Mouse (Mus musculus): ENCODE measurements around the gene Hhat. TPM values are rescaled to one million over a fixed set of nuclear protein-coding genes. Genes with fewer than 3 reads are reported as not detected.

Hhat gene
- polyA plus RNA-seq, 1 experiment: not detected

GRCm38 (mm10) chr1:192520836-192521435 lies 250.1 kb downstream of the Hhat start:
- H3K4me3 ChIP-seq (ENCODE audit: insufficient read depth, low read depth, low read length): no peak overlapping the region
- TF ChIP-seq POLR2A (IDR thresholded peaks at IDR 0.05; ENCODE audit: insufficient read depth, low read depth, low read length): no peak
- no peak for TF ChIP-seq CTCF (IDR thresholded peaks at IDR 0.05; ENCODE audit: insufficient read depth, low read depth, low read length)
- peaks cover 10% of the 10 kb centered on the region for H3K4me1 ChIP-seq (ENCODE audit: control insufficient read depth, insufficient read depth, low read length)
- no peak overlapping the region for H3K27ac ChIP-seq (ENCODE audit: insufficient read depth, low read depth, low read length)
- 29% methylated on average over 13 of the region's 13 CpGs for WGBS

DNA sequence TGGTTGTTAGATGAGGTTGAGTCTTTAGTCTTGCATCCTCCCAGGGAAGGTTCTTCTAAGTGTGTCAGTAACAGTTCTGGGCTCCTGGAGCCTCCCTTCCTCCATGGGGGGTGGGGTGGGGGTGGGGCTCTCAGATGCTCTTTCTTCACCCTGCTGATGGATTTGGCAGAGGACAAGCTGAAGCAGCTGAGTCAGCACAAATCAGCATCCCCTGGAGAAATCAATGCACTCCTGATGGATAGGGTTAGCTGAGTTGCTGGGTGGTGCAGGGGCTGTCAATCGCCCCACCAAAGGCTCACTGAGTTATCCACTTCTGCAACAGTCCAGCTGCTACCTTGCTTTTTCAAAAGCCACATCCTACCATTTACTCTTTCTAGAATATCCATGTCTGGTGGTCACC lies 251.3 kb downstream of the Hhat start:
- no peak for TF ChIP-seq POLR2A (IDR thresholded peaks at IDR 0.05; ENCODE audit: insufficient read depth, low read depth, low read length)
- TF ChIP-seq CTCF (IDR thresholded peaks at IDR 0.05; ENCODE audit: insufficient read depth, low read depth, low read length): no peak
- WGBS: 100% methylated on average over 1 of the region's 1 CpGs
- Histone ChIP-seq H3K4me3 (ENCODE audit: insufficient read depth, low read depth, low read length) (no peak overlapping the region), H3K27ac (ENCODE audit: insufficient read depth, low read depth, low read length) (no peak overlapping the region), H3K4me1 (ENCODE audit: control insufficient read depth, insufficient read depth, low read length) (peaks cover 10% of the 10 kb centered on the region)

DNA sequence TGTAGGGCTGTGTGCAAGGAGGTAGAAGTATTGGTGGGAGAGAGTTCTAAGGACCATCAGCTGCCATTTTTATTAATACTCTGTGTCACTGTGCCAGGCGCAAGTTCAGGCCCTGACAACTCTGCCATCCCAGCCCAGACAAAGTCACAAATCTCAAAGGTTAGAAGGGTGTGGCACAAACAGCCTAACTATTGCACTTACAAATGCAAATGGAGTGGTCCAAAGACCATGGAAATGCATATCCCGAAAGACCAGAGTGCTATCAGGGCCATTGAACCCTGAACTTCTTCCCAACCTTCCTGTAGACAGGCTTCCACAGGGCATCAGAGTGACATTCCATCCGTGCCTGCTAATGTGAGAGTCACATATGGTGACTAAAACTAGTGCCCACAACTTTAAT lies 255.7 kb downstream of the Hhat start:
- no peaks in the 10 kb centered on the region for H3K4me1 ChIP-seq (ENCODE audit: control insufficient read depth, insufficient read depth, low read length)
- H3K27ac ChIP-seq (ENCODE audit: insufficient read depth, low read depth, low read length): no peak overlapping the region
- H3K4me3 ChIP-seq (ENCODE audit: insufficient read depth, low read depth, low read length): no peak overlapping the region
- TF ChIP-seq CTCF (IDR thresholded peaks at IDR 0.05; ENCODE audit: insufficient read depth, low read depth, low read length) (no peak), POLR2A (IDR thresholded peaks at IDR 0.05; ENCODE audit: insufficient read depth, low read depth, low read length) (no peak)
- 92% methylated on average over 3 of the region's 3 CpGs for WGBS

DNA sequence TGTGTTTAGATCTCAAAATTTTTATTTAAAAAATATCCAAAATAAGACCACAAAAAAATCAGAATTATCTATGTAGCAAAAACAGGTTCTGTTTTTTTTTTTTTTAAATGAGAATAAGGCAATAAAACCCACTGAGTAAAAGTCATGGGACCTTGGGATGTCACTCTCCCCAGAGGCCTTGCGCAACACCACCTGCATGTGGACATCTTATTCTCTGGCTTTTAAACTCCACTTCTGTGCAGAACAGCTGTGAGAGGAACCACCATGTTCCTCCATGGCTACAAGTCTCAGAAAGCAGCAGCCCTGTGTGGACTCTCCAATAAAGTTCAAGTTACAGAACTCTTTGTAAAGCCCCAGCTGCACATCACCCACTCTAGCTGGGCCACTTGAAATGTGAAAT lies 258.2 kb downstream of the Hhat start:
- WGBS: 98% methylated on average over 1 of the region's 1 CpGs
- H3K4me1 ChIP-seq (ENCODE audit: control insufficient read depth, insufficient read depth, low read length): no peaks in the 10 kb centered on the region
- no peak overlapping the region for H3K4me3 ChIP-seq (ENCODE audit: insufficient read depth, low read depth, low read length)
- TF ChIP-seq CTCF (IDR thresholded peaks at IDR 0.05; ENCODE audit: insufficient read depth, low read depth, low read length) (no peak), POLR2A (IDR thresholded peaks at IDR 0.05; ENCODE audit: insufficient read depth, low read depth, low read length) (no peak)
- no peak overlapping the region for H3K27ac ChIP-seq (ENCODE audit: insufficient read depth, low read depth, low read length)

GRCm38 (mm10) chr1:192503651-192504050 lies 267.4 kb downstream of the Hhat start:
- WGBS: 91% methylated on average over 4 of the region's 4 CpGs
- Histone ChIP-seq H3K4me1 (ENCODE audit: control insufficient read depth, insufficient read depth, low read length) (no peaks in the 10 kb centered on the region), H3K4me3 (ENCODE audit: insufficient read depth, low read depth, low read length) (no peak overlapping the region), H3K27ac (ENCODE audit: insufficient read depth, low read depth, low read length) (no peak overlapping the region)
- TF ChIP-seq POLR2A (IDR thresholded peaks at IDR 0.05; ENCODE audit: insufficient read depth, low read depth, low read length): no peak
- TF ChIP-seq CTCF (IDR thresholded peaks at IDR 0.05; ENCODE audit: insufficient read depth, low read depth, low read length): no peak

- TF ChIP-seq CTCF (IDR thresholded peaks at IDR 0.05; ENCODE audit: insufficient read depth, low read depth, low read length): no peak
- TF ChIP-seq POLR2A (IDR thresholded peaks at IDR 0.05; ENCODE audit: insufficient read depth, low read depth, low read length): no peak
- H3K4me3 ChIP-seq (ENCODE audit: insufficient read depth, low read depth, low read length): no peak overlapping the region
- no peaks in the 10 kb centered on the region for H3K4me1 ChIP-seq (ENCODE audit: control insufficient read depth, insufficient read depth, low read length)
- H3K27ac ChIP-seq (ENCODE audit: insufficient read depth, low read depth, low read length): no peak overlapping the region
These were observed 268.2 kb downstream of the Hhat start for GRCm38 (mm10) chr1:192502835-192503234.

DNA sequence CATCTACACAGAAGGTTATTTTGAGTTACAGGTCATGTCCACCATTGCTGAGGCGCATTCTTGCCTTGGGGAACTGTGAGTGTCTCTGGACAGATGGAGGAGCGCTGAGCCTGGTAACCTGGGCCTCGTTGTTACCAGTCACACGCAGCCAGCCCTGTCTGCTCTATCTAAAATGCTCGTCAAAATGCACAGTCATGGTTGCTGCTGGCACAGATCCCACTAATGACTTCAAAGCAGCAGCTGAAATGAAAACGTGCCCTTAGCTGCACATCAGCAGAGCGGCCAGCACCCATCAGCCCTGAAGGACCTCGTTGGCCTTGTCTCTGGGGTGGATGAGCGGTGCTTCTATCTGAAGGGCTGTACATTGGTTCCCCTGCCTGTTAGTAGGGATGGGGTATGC lies 269.0 kb downstream of the Hhat start:
- Histone ChIP-seq H3K4me3 (ENCODE audit: insufficient read depth, low read depth, low read length) (no peak overlapping the region), H3K27ac (ENCODE audit: insufficient read depth, low read depth, low read length) (no peak overlapping the region), H3K4me1 (ENCODE audit: control insufficient read depth, insufficient read depth, low read length) (no peaks in the 10 kb centered on the region)
- WGBS: 73% methylated on average over 9 of the region's 9 CpGs
- TF ChIP-seq CTCF (IDR thresholded peaks at IDR 0.05; ENCODE audit: insufficient read depth, low read depth, low read length) (no peak), POLR2A (IDR thresholded peaks at IDR 0.05; ENCODE audit: insufficient read depth, low read depth, low read length) (no peak)

- TF ChIP-seq POLR2A (IDR thresholded peaks at IDR 0.05; ENCODE audit: insufficient read depth, low read depth, low read length) (no peak), CTCF (IDR thresholded peaks at IDR 0.05; ENCODE audit: insufficient read depth, low read depth, low read length) (no peak)
- H3K27ac ChIP-seq (ENCODE audit: insufficient read depth, low read depth, low read length): no peak overlapping the region
- WGBS: 78% methylated on average over 2 of the region's 2 CpGs
- H3K4me1 ChIP-seq (ENCODE audit: control insufficient read depth, insufficient read depth, low read length): no peaks in the 10 kb centered on the region
- H3K4me3 ChIP-seq (ENCODE audit: insufficient read depth, low read depth, low read length): no peak overlapping the region
These were observed 273.5 kb downstream of the Hhat start for GRCm38 (mm10) chr1:192497505-192497904.

DNA sequence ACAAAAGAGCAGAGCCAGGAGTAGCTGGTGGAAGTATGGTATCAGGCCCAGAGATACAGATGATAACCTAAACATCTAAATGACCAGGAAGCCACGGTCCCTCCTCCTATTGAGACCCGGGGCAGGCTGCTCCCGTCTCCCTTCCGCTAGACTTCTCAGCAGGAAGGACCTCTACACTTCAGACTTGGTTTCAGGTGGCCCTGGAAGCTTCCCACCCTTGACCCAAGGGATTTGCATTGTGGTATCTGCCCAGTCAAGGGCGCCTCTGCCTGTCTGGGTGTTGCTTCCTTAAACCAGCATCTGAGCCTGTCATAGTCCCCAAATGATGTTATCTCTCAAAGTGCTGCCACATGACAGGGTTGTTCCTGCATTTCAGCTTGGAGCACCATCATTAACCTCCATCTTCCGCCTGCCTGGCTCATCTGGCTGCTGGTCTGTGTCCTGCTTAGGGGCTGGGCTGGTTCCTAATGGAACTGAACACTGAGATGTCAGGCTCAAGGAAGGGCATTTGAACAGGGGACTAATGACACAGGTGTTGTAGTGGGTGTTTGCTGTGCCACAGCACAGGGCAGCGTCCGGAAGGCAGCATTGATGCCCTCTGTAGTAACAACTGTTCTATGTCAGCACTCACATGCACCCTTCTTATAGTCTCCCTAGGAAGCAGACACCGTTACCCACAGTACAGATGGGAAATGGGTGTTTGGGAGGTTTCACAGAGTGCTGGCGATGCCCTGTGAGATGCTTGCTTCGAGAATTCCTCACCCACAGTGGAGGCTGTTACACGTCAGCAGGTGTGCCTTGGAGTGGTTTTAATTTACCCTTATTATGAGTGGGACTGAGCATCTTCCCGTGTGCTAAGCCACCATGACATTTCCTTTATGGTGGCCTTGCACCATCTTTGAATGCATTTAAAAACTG lies 280.9 kb downstream of the Hhat start:
- 80% methylated on average over 13 of the region's 13 CpGs for WGBS
- TF ChIP-seq POLR2A (IDR thresholded peaks at IDR 0.05; ENCODE audit: insufficient read depth, low read depth, low read length) (no peak), CTCF (IDR thresholded peaks at IDR 0.05; ENCODE audit: insufficient read depth, low read depth, low read length) (no peak)
- Histone ChIP-seq H3K4me1 (ENCODE audit: control insufficient read depth, insufficient read depth, low read length) (peaks cover 11% of the 10 kb centered on the region), H3K4me3 (ENCODE audit: insufficient read depth, low read depth, low read length) (no peak overlapping the region), H3K27ac (ENCODE audit: insufficient read depth, low read depth, low read length) (no peak overlapping the region)

Measured in olfactory bulb, adult 2 months (tissue).